ENCODE assay signal across 17 mouse cellular contexts in genomic region chr11:49100409-49100808, GRCm38 (mm10). TPM values are rescaled to one million over a fixed set of nuclear protein-coding genes. Genes with fewer than 3 reads are reported as not detected.
A peak's percentile ranks its signal among the peaks of the same experiment; 100 is the strongest.
DNase-seq lines count a peak whose midpoint lies in the region; ATAC-seq and TF ChIP-seq lines count a peak whose summit lies in the region.
"Had no signal": no experiment of that assay in that cellular context is flagged by ENCODE, and none has a peak within 500 bp of the region (broad histone marks: within the 10 kb centered on the region; RNA-seq: fewer than 3 reads in every experiment).

No protein-coding gene starts in this region.

- no peak overlapping the region for H3K4me3 ChIP-seq in thymus, adult 2 months (ENCODE audit: control insufficient read depth, insufficient read depth, low read length)
- H3K4me3 ChIP-seq in macrophage (ENCODE audit: inconsistent target), result peak overlapping the region; percentile 8; the same call in 1 of the 2 replicates
- no peak overlapping the region for H3K4me3 ChIP-seq in heart, embryonic 12.5 days
- H3K4me3 ChIP-seq: embryonic facial prominence, embryonic 12.5 days; forebrain, embryonic 12.5 days; gastrocnemius, adult 2 months; heart, embryonic 13.5 days; hindbrain, embryonic 12.5 days; liver, embryonic 13.5 days had no signal

- H3K79me2 ChIP-seq in macrophage (ENCODE audit: inconsistent target), result peaks cover 53% of the 10 kb centered on the region

- no peak for TF ChIP-seq CTCF in thymus, adult 2 months (IDR thresholded peaks at IDR 0.05; ENCODE audit: borderline replicate concordance, control insufficient read depth, extremely low read depth, insufficient read depth, low read length, poor library complexity)

- H3K27ac ChIP-seq in thymus, adult 2 months (ENCODE audit: control insufficient read depth, insufficient read depth, low read length), result peak overlapping the region; percentile 71; the same call in 1 of the 2 replicates
- peak overlapping the region; percentile 49 for H3K27ac ChIP-seq in macrophage
- no peak overlapping the region for H3K27ac ChIP-seq in heart, embryonic 12.5 days (ENCODE audit: poor library complexity, severe bottlenecking)
- H3K27ac ChIP-seq: embryonic facial prominence, embryonic 12.5 days; forebrain, embryonic 12.5 days; gastrocnemius, adult 2 months; heart, embryonic 13.5 days; hindbrain, embryonic 12.5 days had no signal

- no peak overlapping the region for H3K9ac ChIP-seq in heart, embryonic 12.5 days
- H3K9ac ChIP-seq: embryonic facial prominence, embryonic 12.5 days; forebrain, embryonic 12.5 days; heart, embryonic 13.5 days; hindbrain, embryonic 12.5 days; liver, embryonic 13.5 days had no signal

- peaks cover 29% of the 10 kb centered on the region for H3K4me1 ChIP-seq in thymus, adult 2 months (replicated peaks; ENCODE audit: control insufficient read depth, insufficient read depth, low read length)
- H3K4me1 ChIP-seq in heart, embryonic 12.5 days (replicated peaks), result peaks cover 4% of the 10 kb centered on the region; the same call in 1 of the 2 replicates
- H3K4me1 ChIP-seq: forebrain, embryonic 12.5 days; hindbrain, embryonic 12.5 days had no signal

- peaks cover 11% of the 10 kb centered on the region for H3K36me3 ChIP-seq in thymus, adult 2 months (ENCODE audit: control insufficient read depth, insufficient read depth, low read length)
- H3K36me3 ChIP-seq in macrophage (ENCODE audit: inconsistent target), result peaks cover 29% of the 10 kb centered on the region
- H3K36me3 ChIP-seq in heart, embryonic 12.5 days, result no peaks in the 10 kb centered on the region
- H3K36me3 ChIP-seq: embryonic facial prominence, embryonic 12.5 days; forebrain, embryonic 12.5 days; heart, embryonic 13.5 days; hindbrain, embryonic 12.5 days; liver, embryonic 13.5 days had no signal

- no peaks in the 10 kb centered on the region for H3K27me3 ChIP-seq in thymus, adult 2 months (ENCODE audit: control insufficient read depth, insufficient read depth, low read length)
- H3K27me3 ChIP-seq in heart, embryonic 12.5 days (replicated peaks), result no peaks in the 10 kb centered on the region
- H3K27me3 ChIP-seq: embryonic facial prominence, embryonic 12.5 days; forebrain, embryonic 12.5 days; heart, embryonic 13.5 days; hindbrain, embryonic 12.5 days; liver, embryonic 13.5 days had no signal

- no peak for TF ChIP-seq POLR2A in thymus, adult 2 months (IDR thresholded peaks at IDR 0.05; ENCODE audit: control insufficient read depth, extremely low read depth, insufficient read depth, low read length, poor library complexity)

- no peak for DNase-seq in thymus, adult 2 months
- DNase-seq in thymus, postnatal 10 days (ENCODE audit: low spot score in 2 of 2), result no peak
- DNase-seq in left cerebral cortex, adult 18-20 months (ENCODE audit: low spot score in 2 of 2), result no peak
- DNase-seq in adrenal gland, postnatal 25 days, result no peak
- DNase-seq: cerebellum, adult 9-11 months; gastrocnemius, adult 2 months; kidney, adult 18-20 months; liver, embryonic 13.5 days; spleen, adult 18-20 months; thymus, adult 18-20 months had no signal

- 77% methylated on average over 3 of the region's 3 CpGs for WGBS in thymus, adult 2 months
- WGBS in macrophage (ENCODE audit: missing documents), result 75% methylated on average over 3 of the region's 3 CpGs
- 68% methylated on average over 3 of the region's 3 CpGs for WGBS in heart, embryonic 12.5 days

- peak; percentile 65 for ATAC-seq in activated CD4-positive, CD25-positive, alpha-beta regulatory T cell, adult 4 months
- ATAC-seq in heart, embryonic 12.5 days (ENCODE audit: insufficient number of reproducible peaks, low FRiP score), result no peak

- H3K4me2 ChIP-seq in heart, embryonic 12.5 days, result no peak overlapping the region
- H3K4me2 ChIP-seq: embryonic facial prominence, embryonic 12.5 days; forebrain, embryonic 12.5 days; heart, embryonic 13.5 days; hindbrain, embryonic 12.5 days; liver, embryonic 13.5 days had no signal

- no peaks in the 10 kb centered on the region for H3K9me3 ChIP-seq in heart, embryonic 12.5 days (replicated peaks)
- H3K9me3 ChIP-seq: embryonic facial prominence, embryonic 12.5 days; forebrain, embryonic 12.5 days; heart, embryonic 13.5 days; hindbrain, embryonic 12.5 days; liver, embryonic 13.5 days had no signal

RNA-seq across cellular contexts. Expression of gene Olfr1396, which starts 14.3 kb away (rescaled TPM):
- polyA plus RNA-seq in thymus, adult 2 months (2012; rRNA removed), result 0.19 TPM in 1 of 2 replicates, not detected in the other
- polyA plus RNA-seq in activated CD4-positive, CD25-positive, alpha-beta regulatory T cell, adult 4 months (2017; shearing (Covaris generic)), result under 1 TPM; 0.15 to 0.37 TPM
- under 1 TPM in 2 of 26 experiments, not detected in 24; 0.38 to 0.63 TPM for total RNA-seq in macrophage (2018; cell fraction: chromatin; rRNA removed)
- not detected for total RNA-seq in macrophage (2018; cell fraction: cytosol; rRNA removed)
- total RNA-seq in macrophage (2018; cell fraction: nucleus; rRNA removed), result under 1 TPM in 2 of 26 experiments, not detected in 24; 0.14 to 0.36 TPM
- not detected in 3 replicates for polyA plus RNA-seq in macrophage (2018)
- not detected for total RNA-seq in left cerebral cortex, adult 18-20 months (2021)
- total RNA-seq in adrenal gland, postnatal 25 days (2021), result 0.58 and 0.86 TPM in 2 replicates
- not detected in 2 replicates for polyA plus RNA-seq in heart, embryonic 12.5 days (2016; fragmentation: Nextera tagmentation; extraction: Ambion mirVana)
- total RNA-seq: gastrocnemius, adult 2 months had no signal
- polyA plus RNA-seq: embryonic facial prominence, embryonic 12.5 days; forebrain, embryonic 12.5 days; heart, embryonic 13.5 days; hindbrain, embryonic 12.5 days; liver, embryonic 13.5 days had no signal

RNA-seq across cellular contexts. Expression of gene Ifi47, which starts 24.0 kb away (rescaled TPM):
- 37.5 and 45.3 TPM in 2 replicates for polyA plus RNA-seq in thymus, adult 2 months (2012; rRNA removed)
- polyA plus RNA-seq in activated CD4-positive, CD25-positive, alpha-beta regulatory T cell, adult 4 months (2017; shearing (Covaris generic)), result 100 to 1,000 TPM; 399 to 513 TPM
- total RNA-seq in macrophage (2018; cell fraction: chromatin; rRNA removed), result 100 to 1,000 TPM in 13 of 26 experiments, 10 to 100 TPM in 11, 1 to 10 TPM in 2; 6.9 to 403 (median 98.1) TPM
- total RNA-seq in macrophage (2018; cell fraction: cytosol; rRNA removed), result 100 to 1,000 TPM in 15 of 26 experiments, 10 to 100 TPM in 11; 52.2 to 394 (median 215) TPM
- 100 to 1,000 TPM in 16 of 26 experiments, 10 to 100 TPM in 10; 27.4 to 356 (median 184) TPM for total RNA-seq in macrophage (2018; cell fraction: nucleus; rRNA removed)
- polyA plus RNA-seq in macrophage (2018), result 34.8 to 249 TPM (median 64.0 TPM) in 3 replicates
- total RNA-seq in left cerebral cortex, adult 18-20 months (2021), result 1 to 10 TPM; 1.0 to 1.4 TPM
- 1.5 and 2.9 TPM in 2 replicates for total RNA-seq in adrenal gland, postnatal 25 days (2021)
- polyA plus RNA-seq in heart, embryonic 12.5 days (2016; fragmentation: Nextera tagmentation; extraction: Ambion mirVana), result 0.55 and 0.68 TPM in 2 replicates

RNA-seq across cellular contexts. Expression of gene Tgtp2, which starts 36.4 kb away (rescaled TPM):
- 26.0 and 29.1 TPM in 2 replicates for polyA plus RNA-seq in thymus, adult 2 months (2012; rRNA removed)
- 100 to 1,000 TPM; 351 to 409 TPM for polyA plus RNA-seq in activated CD4-positive, CD25-positive, alpha-beta regulatory T cell, adult 4 months (2017; shearing (Covaris generic))
- total RNA-seq in macrophage (2018; cell fraction: chromatin; rRNA removed), result 100 to 1,000 TPM in 13 of 26 experiments, 10 to 100 TPM in 8, 1 to 10 TPM in 5; 3.2 to 381 (median 96.4) TPM
- 100 to 1,000 TPM in 14 of 26 experiments, 10 to 100 TPM in 12; 22.0 to 727 (median 214) TPM for total RNA-seq in macrophage (2018; cell fraction: cytosol; rRNA removed)
- total RNA-seq in macrophage (2018; cell fraction: nucleus; rRNA removed), result 100 to 1,000 TPM in 15 of 26 experiments, 10 to 100 TPM in 11; 14.5 to 657 (median 295) TPM
- polyA plus RNA-seq in macrophage (2018), result 27.3 to 134 TPM (median 32.0 TPM) in 3 replicates
- total RNA-seq in left cerebral cortex, adult 18-20 months (2021), result under 1 TPM; 0.47 to 0.65 TPM
- 1.9 and 2.9 TPM in 2 replicates for total RNA-seq in adrenal gland, postnatal 25 days (2021)
- polyA plus RNA-seq in heart, embryonic 12.5 days (2016; fragmentation: Nextera tagmentation; extraction: Ambion mirVana), result not detected in 2 replicates
- polyA plus RNA-seq: forebrain, embryonic 12.5 days; hindbrain, embryonic 12.5 days had no signal

RNA-seq across cellular contexts. Expression of gene Olfr1395, which starts 41.7 kb away (rescaled TPM):
- polyA plus RNA-seq in thymus, adult 2 months (2012; rRNA removed), result not detected in 2 replicates
- under 1 TPM in 1 of 2 experiments, not detected in 1; 0.12 TPM for polyA plus RNA-seq in activated CD4-positive, CD25-positive, alpha-beta regulatory T cell, adult 4 months (2017; shearing (Covaris generic))
- total RNA-seq in macrophage (2018; cell fraction: chromatin; rRNA removed), result 1 to 10 TPM in 6 of 26 experiments, under 1 TPM in 4, not detected in 16; 0.63 to 2.4 (median 1.2) TPM
- under 1 TPM in 6 of 26 experiments, not detected in 20; 0.06 to 0.10 (median 0.07) TPM for total RNA-seq in macrophage (2018; cell fraction: cytosol; rRNA removed)
- total RNA-seq in macrophage (2018; cell fraction: nucleus; rRNA removed), result under 1 TPM in 8 of 26 experiments, not detected in 18; 0.15 to 0.72 (median 0.36) TPM
- polyA plus RNA-seq in macrophage (2018), result not detected in 3 replicates
- total RNA-seq in left cerebral cortex, adult 18-20 months (2021), result not detected
- total RNA-seq in adrenal gland, postnatal 25 days (2021), result not detected in 2 replicates
- polyA plus RNA-seq in heart, embryonic 12.5 days (2016; fragmentation: Nextera tagmentation; extraction: Ambion mirVana), result not detected in 2 replicates
- total RNA-seq: gastrocnemius, adult 2 months had no signal
- polyA plus RNA-seq: embryonic facial prominence, embryonic 12.5 days; forebrain, embryonic 12.5 days; heart, embryonic 13.5 days; hindbrain, embryonic 12.5 days; liver, embryonic 13.5 days had no signal

RNA-seq across cellular contexts. Expression of gene 9930111J21Rik2, which starts 49.4 kb away (rescaled TPM):
- polyA plus RNA-seq in thymus, adult 2 months (2012; rRNA removed), result 4.0 and 4.1 TPM in 2 replicates
- polyA plus RNA-seq in activated CD4-positive, CD25-positive, alpha-beta regulatory T cell, adult 4 months (2017; shearing (Covaris generic)), result 100 to 1,000 TPM; 114 to 149 TPM
- total RNA-seq in macrophage (2018; cell fraction: chromatin; rRNA removed), result 100 to 1,000 TPM in 21 of 26 experiments, 10 to 100 TPM in 5; 39.0 to 542 (median 279) TPM
- 100 to 1,000 TPM in 19 of 26 experiments, 10 to 100 TPM in 7; 41.5 to 220 (median 127) TPM for total RNA-seq in macrophage (2018; cell fraction: cytosol; rRNA removed)
- 100 to 1,000 TPM in 19 of 26 experiments, 10 to 100 TPM in 7; 48.5 to 419 (median 203) TPM for total RNA-seq in macrophage (2018; cell fraction: nucleus; rRNA removed)
- polyA plus RNA-seq in macrophage (2018), result 39.3 to 117 TPM (median 92.6 TPM) in 3 replicates
- 1 to 10 TPM in 1 of 2 experiments, under 1 TPM in 1; 0.94 to 1.6 TPM for total RNA-seq in left cerebral cortex, adult 18-20 months (2021)
- total RNA-seq in adrenal gland, postnatal 25 days (2021), result 3.1 TPM in 2 replicates
- 0.23 and 0.24 TPM in 2 replicates for polyA plus RNA-seq in heart, embryonic 12.5 days (2016; fragmentation: Nextera tagmentation; extraction: Ambion mirVana)

Comparison
In these comparisons a context has a peak if more than half of its experiments do, and no peak if none do; other contexts are left out.
1. RNA of gene Ifi47, which starts 24.0 kb away (polyA plus RNA-seq): 399 to 513 TPM in activated CD4-positive, CD25-positive, alpha-beta regulatory T cell, adult 4 months, 37.5 to 45.3 TPM in thymus, adult 2 months and 34.8 to 249 TPM in macrophage; 0.55 to 0.68 TPM in heart, embryonic 12.5 days; every median in the first group is over 10 times any median in the second.
2. RNA of gene Tgtp2, which starts 36.4 kb away (polyA plus RNA-seq): 351 to 409 TPM in activated CD4-positive, CD25-positive, alpha-beta regulatory T cell, adult 4 months, 26.0 to 29.1 TPM in thymus, adult 2 months and 27.3 to 134 TPM in macrophage; not detected in heart, embryonic 12.5 days; every median in the first group is over 10 times any median in the second.